Mouse (Mus musculus) lung, postnatal 10 days (tissue): ENCODE measurements at regions not wholly inside any gene's neighbourhood (a gene's known extent, or its start where the extent isn't known, plus 50 kb on each side); places are given as distances from the start of the nearest gene placed in this dataset.
"Not testable (repeated sequence)": the region's sequence is repeated elsewhere in the genome, so short reads cannot be mapped to it uniquely, and the experiment has no call there.

Source experiments
- DNase-seq: peaks from one replicate; pipeline ENCODE4 v3.0.0; 2021

GRCm38 (mm10) chr1:59403831-59404547, 78.2 kb upstream of the Fzd7 start:
- no peak for DNase-seq

- DNase-seq = no peak
Observed at GRCm38 (mm10) chr1:59405370-59405769, 76.9 kb upstream of the Fzd7 start.

- no peak for DNase-seq
Observed at GRCm38 (mm10) chr1:59406741-59407306, 75.4 kb upstream of the Fzd7 start.

- peak; percentile 47 for DNase-seq
Observed at GRCm38 (mm10) chr1:59409585-59410160, 72.6 kb upstream of the Fzd7 start.

- no peak for DNase-seq
Observed at GRCm38 (mm10) chr1:59413264-59413663, 69.0 kb upstream of the Fzd7 start.

- DNase-seq = no peak
Observed at GRCm38 (mm10) chr1:59414401-59415210, 67.6 kb upstream of the Fzd7 start.

GRCm38 (mm10) chr1:59415733-59416312, 66.4 kb upstream of the Fzd7 start:
- no peak for DNase-seq

GRCm38 (mm10) chr1:59417317-59417716, 64.9 kb upstream of the Fzd7 start:
- DNase-seq = no peak

GRCm38 (mm10) chr1:59417962-59418361, 64.3 kb upstream of the Fzd7 start:
- DNase-seq = no peak

- no peak for DNase-seq
Observed at GRCm38 (mm10) chr1:59418748-59419147, 63.5 kb upstream of the Fzd7 start.

- DNase-seq = peak; percentile 11
Observed at GRCm38 (mm10) chr1:59422981-59423941, 59.0 kb upstream of the Fzd7 start.

- not testable (repeated sequence) for DNase-seq
Observed at GRCm38 (mm10) chr1:59425771-59426170, 56.5 kb upstream of the Fzd7 start.

GRCm38 (mm10) chr1:59426346-59427203, 55.6 kb upstream of the Fzd7 start:
- DNase-seq = no peak

GRCm38 (mm10) chr1:59427204-59427557, 55.0 kb upstream of the Fzd7 start:
- DNase-seq = no peak

- no peak for DNase-seq
Observed at GRCm38 (mm10) chr1:59429289-59429688, 52.9 kb upstream of the Fzd7 start.

GRCm38 (mm10) chr1:59430234-59430633, 52.0 kb upstream of the Fzd7 start:
- DNase-seq = no peak

GRCm38 (mm10) chr1:59430886-59431486, 51.2 kb upstream of the Fzd7 start:
- DNase-seq = no peak
